Comparison of ENCODE assay signal across 10 mouse cellular contexts in the genomic region with DNA sequence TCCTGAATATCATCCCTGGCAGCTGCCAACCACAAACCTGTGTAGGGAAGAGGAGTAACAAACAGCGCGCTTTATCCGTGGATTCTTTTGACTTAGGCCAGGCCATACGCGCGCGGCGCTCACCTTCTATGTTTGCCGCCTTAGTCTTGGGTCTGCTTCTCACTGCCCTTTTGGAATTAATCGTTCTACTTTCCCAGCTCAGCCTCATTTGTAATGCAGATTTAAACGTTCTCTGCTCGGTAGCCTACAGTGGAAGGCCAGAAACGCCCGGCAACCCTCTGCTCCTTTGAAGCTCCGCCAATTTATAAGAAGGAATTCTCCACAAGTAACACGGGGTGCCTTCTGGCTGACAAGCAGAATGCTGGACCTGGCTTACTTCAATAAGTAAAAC. TPM values are rescaled to one million over a fixed set of nuclear protein-coding genes. Genes with fewer than 3 reads are reported as not detected.
DNase-seq lines count a peak whose midpoint lies in the region; ATAC-seq and TF ChIP-seq lines count a peak whose summit lies in the region.
"Had no signal": no experiment of that assay in that cellular context is flagged by ENCODE, and none has a peak within 500 bp of the region (broad histone marks: within the 10 kb centered on the region; RNA-seq: fewer than 3 reads in every experiment).

No protein-coding gene starts in this region.

- no peak overlapping the region; the same call in 1 of the 2 replicates for H3K9ac ChIP-seq in heart, embryonic 14.5 days (ENCODE audit: low read length)
- no peak overlapping the region for H3K9ac ChIP-seq in embryonic facial prominence, embryonic 11.5 days (replicated peaks; ENCODE audit: low read length)
- no peak overlapping the region for H3K9ac ChIP-seq in intestine, postnatal 0 days (ENCODE audit: low read depth, low read length)
- peak overlapping the region; percentile 46; the same call in 1 of the 2 replicates for H3K9ac ChIP-seq in midbrain, embryonic 16.5 days (ENCODE audit: low read depth, low read length)

- no peak overlapping the region for H3K27ac ChIP-seq in heart, embryonic 14.5 days (replicated peaks in 1 of 2; ENCODE audit: control insufficient read depth in 1 of 2, insufficient read depth in 1 of 2, low read depth in 2 of 2, low read length in 2 of 2)
- H3K27ac ChIP-seq in embryonic facial prominence, embryonic 11.5 days (replicated peaks; ENCODE audit: low read depth, low read length) = no peak overlapping the region
- H3K27ac ChIP-seq in intestine, postnatal 0 days (ENCODE audit: low read depth, low read length) = no peak overlapping the region
- H3K27ac ChIP-seq in midbrain, embryonic 16.5 days (ENCODE audit: low read length) = peak overlapping the region; percentile 26; the same call in 1 of the 2 replicates
- H3K27ac ChIP-seq in thymus, adult 2 months (ENCODE audit: control insufficient read depth, insufficient read depth, low read length) = no peak overlapping the region
- H3K27ac ChIP-seq: macrophage had no signal

- no peak for DNase-seq in heart, postnatal 4 days
- peak; percentile 39 for DNase-seq in embryonic facial prominence, embryonic 11.5 days (ENCODE audit: low spot score)
- no peak for DNase-seq in thymus, adult 2 months
- no peak for DNase-seq in adrenal gland, adult (ENCODE audit: inconsistent age in 2 of 2, low spot score in 1 of 2)
- no peak for DNase-seq in testis, postnatal 14 days (ENCODE audit: low spot score)

- H3K4me1 ChIP-seq in heart, embryonic 14.5 days (ENCODE audit: control insufficient read depth in 2 of 2, insufficient read depth in 2 of 2, low read length in 2 of 2) = peaks cover 7 to 13% of the 10 kb centered on the region in 2 experiments
- no peaks in the 10 kb centered on the region for H3K4me1 ChIP-seq in embryonic facial prominence, embryonic 11.5 days (ENCODE audit: control insufficient read depth, insufficient read depth, low read length)
- H3K4me1 ChIP-seq in intestine, postnatal 0 days (replicated peaks; ENCODE audit: control insufficient read depth, insufficient read depth, low read length) = 0 out of 2 replicates have a peak, but pooled peaks cover 7% of the 10 kb centered on the region
- peaks cover 9% of the 10 kb centered on the region for H3K4me1 ChIP-seq in midbrain, embryonic 16.5 days (ENCODE audit: control insufficient read depth, insufficient read depth, low read length)
- H3K4me1 ChIP-seq in thymus, adult 2 months (replicated peaks; ENCODE audit: control insufficient read depth, insufficient read depth, low read length) = no peaks in the 10 kb centered on the region

- H3K27me3 ChIP-seq in heart, embryonic 14.5 days (ENCODE audit: control insufficient read depth, insufficient read depth, low read length) = no peaks in the 10 kb centered on the region
- H3K27me3 ChIP-seq in embryonic facial prominence, embryonic 11.5 days (ENCODE audit: control insufficient read depth, insufficient read depth, low read length) = peaks cover 8% of the 10 kb centered on the region
- peaks cover 16% of the 10 kb centered on the region; the same call in 1 of the 2 replicates for H3K27me3 ChIP-seq in intestine, postnatal 0 days (replicated peaks; ENCODE audit: control insufficient read depth, insufficient read depth, low read length)
- H3K27me3 ChIP-seq in midbrain, embryonic 16.5 days (ENCODE audit: control insufficient read depth, insufficient read depth, low read depth, low read length) = peaks cover 2% of the 10 kb centered on the region; the same call in 1 of the 2 replicates
- H3K27me3 ChIP-seq in thymus, adult 2 months (ENCODE audit: control insufficient read depth, insufficient read depth, low read length) = no peaks in the 10 kb centered on the region; the same call in 1 of the 2 replicates

- TF ChIP-seq POLR2A in thymus, adult 2 months (IDR thresholded peaks at IDR 0.05; ENCODE audit: control insufficient read depth, extremely low read depth, insufficient read depth, low read length, poor library complexity) = no peak

- H3K9me3 ChIP-seq in heart, embryonic 14.5 days (ENCODE audit: control insufficient read depth, low read length) = no peaks in the 10 kb centered on the region
- no peaks in the 10 kb centered on the region for H3K9me3 ChIP-seq in embryonic facial prominence, embryonic 11.5 days (replicated peaks; ENCODE audit: control insufficient read depth, low read length)
- no peaks in the 10 kb centered on the region for H3K9me3 ChIP-seq in intestine, postnatal 0 days (ENCODE audit: control insufficient read depth)
- no peaks in the 10 kb centered on the region for H3K9me3 ChIP-seq in midbrain, embryonic 16.5 days (replicated peaks; ENCODE audit: control insufficient read depth, low read length, poor library complexity, severe bottlenecking)

- WGBS in heart, embryonic 14.5 days = 13% methylated on average over 16 of the region's 16 CpGs
- WGBS in embryonic facial prominence, embryonic 11.5 days = 3% methylated on average over 16 of the region's 16 CpGs
- 11% methylated on average over 16 of the region's 16 CpGs for WGBS in intestine, postnatal 0 days
- WGBS in midbrain, embryonic 16.5 days = 2% methylated on average over 16 of the region's 16 CpGs
- WGBS in thymus, adult 2 months = 42% methylated on average over 16 of the region's 16 CpGs

- TF ChIP-seq CTCF in intestine, postnatal 0 days (IDR thresholded peaks at IDR 0.05; ENCODE audit: low read depth) = no peak
- TF ChIP-seq CTCF in thymus, adult 2 months (IDR thresholded peaks at IDR 0.05; ENCODE audit: borderline replicate concordance, control insufficient read depth, extremely low read depth, insufficient read depth, low read length, poor library complexity) = no peak

- ATAC-seq in heart, embryonic 14.5 days (ENCODE audit: insufficient number of reproducible peaks, insufficient read depth, low FRiP score, low read depth) = no peak
- ATAC-seq in embryonic facial prominence, embryonic 11.5 days (replicated peaks; ENCODE audit: insufficient number of reproducible peaks, low FRiP score, low TSS enrichment, low read depth) = peak; percentile 65
- no peak for ATAC-seq in intestine, postnatal 0 days
- ATAC-seq in midbrain, embryonic 16.5 days = peak; percentile 83

- H3K4me3 ChIP-seq in heart, embryonic 14.5 days (ENCODE audit: control insufficient read depth in 1 of 2, insufficient read depth in 1 of 2, low read depth in 1 of 2, low read length in 2 of 2) = no peak overlapping the region
- H3K4me3 ChIP-seq in embryonic facial prominence, embryonic 11.5 days (ENCODE audit: low read depth, low read length) = 0 out of 2 replicates have a peak overlapping the region, but pooled peaks have one; percentile 2
- peak overlapping the region; percentile 26 for H3K4me3 ChIP-seq in intestine, postnatal 0 days (ENCODE audit: low read depth, low read length)
- peak overlapping the region; percentile 27 for H3K4me3 ChIP-seq in midbrain, embryonic 16.5 days (ENCODE audit: low read depth, low read length)
- no peak overlapping the region for H3K4me3 ChIP-seq in thymus, adult 2 months (ENCODE audit: control insufficient read depth, insufficient read depth, low read length)
- H3K4me3 ChIP-seq: erythroblast, embryonic 14.5 days had no signal

- H3K4me2 ChIP-seq in heart, embryonic 14.5 days (ENCODE audit: low read length) = peak overlapping the region; percentile 43
- H3K4me2 ChIP-seq in embryonic facial prominence, embryonic 11.5 days (ENCODE audit: low read depth, low read length) = peak overlapping the region; percentile 23
- H3K4me2 ChIP-seq in intestine, postnatal 0 days (replicated peaks; ENCODE audit: low read depth) = peak overlapping the region; percentile 59
- H3K4me2 ChIP-seq in midbrain, embryonic 16.5 days (ENCODE audit: low read length) = peak overlapping the region; percentile 60

- H3K36me3 ChIP-seq in heart, embryonic 14.5 days (ENCODE audit: control insufficient read depth, insufficient read depth, low read length) = no peaks in the 10 kb centered on the region
- H3K36me3 ChIP-seq in embryonic facial prominence, embryonic 11.5 days (replicated peaks; ENCODE audit: control insufficient read depth, insufficient read depth, low read depth, low read length) = no peaks in the 10 kb centered on the region
- H3K36me3 ChIP-seq in intestine, postnatal 0 days (ENCODE audit: control insufficient read depth, insufficient read depth) = no peaks in the 10 kb centered on the region
- H3K36me3 ChIP-seq in midbrain, embryonic 16.5 days (ENCODE audit: control insufficient read depth, insufficient read depth, low read length) = no peaks in the 10 kb centered on the region
- no peaks in the 10 kb centered on the region for H3K36me3 ChIP-seq in thymus, adult 2 months (ENCODE audit: control insufficient read depth, insufficient read depth, low read length)

RNA-seq across cellular contexts. Expression of gene Scrg1, which starts 45.3 kb away (rescaled TPM):
- 1.0 and 1.8 TPM in 2 replicates for polyA plus RNA-seq in heart, embryonic 14.5 days (2014; fragmentation: Nextera tagmentation; extraction: Ambion mirVana)
- total RNA-seq in heart, postnatal 4 days (2021) = not detected
- polyA plus RNA-seq in embryonic facial prominence, embryonic 11.5 days (2014; fragmentation: Nextera tagmentation; extraction: Ambion mirVana) = 2.5 and 2.9 TPM in 2 replicates
- polyA plus RNA-seq in intestine, postnatal 0 days (2015; fragmentation: Nextera tagmentation; extraction: Ambion mirVana) = 0.74 and 0.98 TPM in 2 replicates
- polyA plus RNA-seq in midbrain, embryonic 16.5 days (2015; fragmentation: Nextera tagmentation; extraction: Ambion mirVana) = 10.9 and 15.6 TPM in 2 replicates
- polyA plus RNA-seq in thymus, adult 2 months (2012; rRNA removed) = 0.16 TPM in 1 of 2 replicates, not detected in the other
- polyA plus RNA-seq: erythroblast, embryonic 14.5 days; macrophage had no signal

Comparison
In these comparisons a context has a peak if more than half of its experiments do, and no peak if none do; other contexts are left out.
1. ATAC-seq: peak in embryonic facial prominence, embryonic 11.5 days (single experiment) and midbrain, embryonic 16.5 days (single experiment); none in heart, embryonic 14.5 days (single experiment) and intestine, postnatal 0 days (single experiment).
2. H3K4me3 ChIP-seq: peak in embryonic facial prominence, embryonic 11.5 days (single experiment), intestine, postnatal 0 days (single experiment) and midbrain, embryonic 16.5 days (single experiment); none in heart, embryonic 14.5 days (0 of 2) and thymus, adult 2 months (single experiment).
3. Peak in every context shown above with its lines, with median percentiles within 50 percentile points of each other: H3K4me2 ChIP-seq.